Mouse (Mus musculus) stomach, embryonic 14.5 days (tissue): ENCODE results near the gene Ppp1r2. TPM values are rescaled to one million over a fixed set of nuclear protein-coding genes. Genes with fewer than 3 reads are reported as not detected.
"Not testable (repeated sequence)": the region's sequence is repeated elsewhere in the genome, so short reads cannot be mapped to it uniquely, and the experiment has no call there.

Experiments used
- ATAC-seq: fragments of 200-750 bp; cut with Nextera tagmentation; 2 replicates; pipeline ENCODE4 v1.8.0; 2017; ENCODE audit warnings: low read depth, moderate TSS enrichment; ENCODE audit not compliant: insufficient number of reproducible peaks, insufficient read depth, low FRiP score
- H3K27ac ChIP-seq: fragments of 300-500 bp; sonication (generic); 2 replicates; pipeline ENCODE4 v1.5.1; 2014; ENCODE audit warnings: mild to moderate bottlenecking, low read length, moderate library complexity, mixed read lengths
- H3K27me3 ChIP-seq: fragments of 300-500 bp; sonication (generic); 2 replicates; pipeline ENCODE4 v1.6.1; 2014; ENCODE audit warnings: low read length, control low read depth, mixed read lengths; ENCODE audit not compliant: control insufficient read depth, insufficient read depth
- H3K36me3 ChIP-seq: fragments of 300-500 bp; sonication (generic); 2 replicates; pipeline ENCODE4 v1.6.1; 2014; ENCODE audit warnings: mild to moderate bottlenecking, control low read depth, low read length, moderate library complexity, mixed read lengths; ENCODE audit not compliant: control insufficient read depth, insufficient read depth
- H3K4me1 ChIP-seq: fragments of 300-500 bp; sonication (generic); 2 replicates; pipeline ENCODE4 v1.6.1; 2014; ENCODE audit warnings: low read length, control low read depth, mixed read lengths; ENCODE audit not compliant: control insufficient read depth, insufficient read depth
- H3K4me2 ChIP-seq: fragments of 300-500 bp; sonication (generic); replicated peaks from 2 replicates; pipeline ENCODE4 v1.6.1; 2014; ENCODE audit warnings: low read depth, low read length, control low read depth
- H3K4me3 ChIP-seq: fragments of 300-500 bp; sonication (generic); 2 replicates; pipeline ENCODE4 v1.5.1; 2014; ENCODE audit warnings: low read depth, low read length, control low read depth
- H3K9ac ChIP-seq: fragments of 300-500 bp; sonication (generic); replicated peaks from 2 replicates; pipeline ENCODE4 v1.6.1; 2014; ENCODE audit warnings: low read depth, mild to moderate bottlenecking, control low read depth, low read length, moderate library complexity, mixed read lengths
- H3K9me3 ChIP-seq: fragments of 300-500 bp; sonication (generic); 2 replicates; pipeline ENCODE4 v1.6.1; 2016; ENCODE audit warnings: low read depth, low read length, control low read depth; ENCODE audit not compliant: control insufficient read depth
- WGBS: fragments of 180-500 bp; shearing (Covaris S2); extraction: QIAGEN DNeasy Blood & Tissue Kit; methylation state at CpG from one replicate; pipeline ENCODE4 v1.1.7; 2014; 5-methylcytosine and 5-hydroxymethylcytosine counted together
- polyA plus RNA-seq: library from polyadenylated mRNA; unstranded; fragments of >200 nt; fragmentation: Nextera tagmentation; extraction: Ambion mirVana; gene quantifications from 2 replicates; pipeline ENCODE4 v1.2.1, GENCODE M21; 2014

Gene Ppp1r2
- 86.0 and 90.8 TPM in 2 replicates for polyA plus RNA-seq

- H3K27ac ChIP-seq = peak within 1 kb of the TSS; percentile 80
- no peaks in the 10 kb centered on the region for H3K9me3 ChIP-seq
- H3K27me3 ChIP-seq = no peaks in the 10 kb centered on the region
- no peaks in the 10 kb centered on the region for H3K36me3 ChIP-seq
- peak; percentile 95 for ATAC-seq
- H3K9ac ChIP-seq = peak within 1 kb of the TSS; percentile 80
- WGBS = under 1% methylated on average over 79 of the region's 83 CpGs
- H3K4me2 ChIP-seq = peak within 1 kb of the TSS; percentile 45
- H3K4me3 ChIP-seq = peak within 1 kb of the TSS; percentile 93
- H3K4me1 ChIP-seq = peaks cover 17% of the 10 kb centered on the region
Observed at GRCm38 (mm10) chr16:31274674-31275460, at the start of gene Ppp1r2. Gene Ppp1r2 (minus strand): TSS chr16:31275277.

- H3K9ac ChIP-seq = no peak overlapping the region
- no peak for ATAC-seq
- H3K4me2 ChIP-seq = no peak overlapping the region
- no peaks in the 10 kb centered on the region for H3K9me3 ChIP-seq
- H3K27ac ChIP-seq = no peak overlapping the region
- 62% methylated on average over 4 of the region's 4 CpGs for WGBS
- H3K4me1 ChIP-seq = no peaks in the 10 kb centered on the region
- H3K36me3 ChIP-seq = no peaks in the 10 kb centered on the region
- no peak overlapping the region for H3K4me3 ChIP-seq
- no peaks in the 10 kb centered on the region for H3K27me3 ChIP-seq
Observed at GRCm38 (mm10) chr16:31321501-31321900, 46.4 kb upstream of the Ppp1r2 start.

GRCm38 (mm10) chr16:31320954-31321353 is 45.9 kb upstream of the Ppp1r2 start:
- Histone ChIP-seq H3K4me3 (no peak overlapping the region), H3K4me2 (no peak overlapping the region), H3K27ac (no peak overlapping the region), H3K4me1 (no peaks in the 10 kb centered on the region), H3K27me3 (no peaks in the 10 kb centered on the region), H3K36me3 (no peaks in the 10 kb centered on the region), H3K9ac (no peak overlapping the region), H3K9me3 (no peaks in the 10 kb centered on the region)
- WGBS = 81% methylated on average over 7 of the region's 7 CpGs
- ATAC-seq = no peak

DNA sequence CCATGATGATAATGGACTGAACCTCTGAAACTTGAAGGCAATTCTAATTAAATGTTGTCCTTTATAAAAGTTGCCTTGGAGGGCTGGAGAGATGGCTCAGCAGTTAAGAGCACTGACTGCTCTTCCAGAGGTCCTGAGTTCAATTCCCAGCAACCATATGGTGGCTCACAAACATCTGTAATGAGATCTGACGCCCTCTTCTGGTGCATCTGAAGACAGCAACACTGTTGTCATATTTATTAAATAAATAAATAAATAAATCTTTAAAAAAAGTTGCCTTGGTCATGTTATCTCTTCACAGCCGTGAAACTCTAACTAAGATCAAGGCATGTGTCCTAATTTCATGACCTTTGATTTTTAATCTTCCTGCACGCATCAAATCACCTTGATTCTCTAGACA is 44.6 kb upstream of the Ppp1r2 start:
- not testable (repeated sequence) for H3K36me3 ChIP-seq, H3K4me1 ChIP-seq, H3K4me3 ChIP-seq, H3K27ac ChIP-seq, H3K9ac ChIP-seq, H3K4me2 ChIP-seq, H3K9me3 ChIP-seq, H3K27me3 ChIP-seq, ATAC-seq
- 70% methylated on average over 3 of the region's 3 CpGs for WGBS

GRCm38 (mm10) chr16:31319316-31319715 is 44.2 kb upstream of the Ppp1r2 start:
- ATAC-seq = no peak
- no peaks in the 10 kb centered on the region for H3K9me3 ChIP-seq
- H3K4me2 ChIP-seq = no peak overlapping the region
- no peaks in the 10 kb centered on the region for H3K4me1 ChIP-seq
- H3K27ac ChIP-seq = no peak overlapping the region
- 50% methylated on average over 4 of the region's 4 CpGs for WGBS
- no peaks in the 10 kb centered on the region for H3K36me3 ChIP-seq
- H3K27me3 ChIP-seq = no peaks in the 10 kb centered on the region
- no peak overlapping the region for H3K9ac ChIP-seq
- no peak overlapping the region for H3K4me3 ChIP-seq

DNA sequence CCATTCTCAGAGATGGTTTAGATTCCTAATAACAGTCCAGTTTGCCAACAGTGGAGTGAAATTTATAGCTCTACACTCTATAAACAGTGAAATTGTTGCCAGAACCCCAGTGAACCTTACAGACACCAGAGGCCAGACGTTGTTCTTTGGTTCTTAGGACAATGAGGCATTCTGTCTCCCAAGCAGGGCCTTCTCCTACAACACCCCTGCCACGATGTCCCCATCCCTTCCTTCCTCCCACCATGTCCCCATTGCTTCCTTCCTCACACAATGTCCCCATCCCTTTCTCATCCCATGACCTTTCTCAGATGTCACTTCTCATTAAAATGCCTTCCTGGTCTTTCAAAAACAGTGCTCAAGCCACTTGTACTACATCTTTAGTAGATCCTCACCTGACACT is 43.3 kb upstream of the Ppp1r2 start:
- H3K27ac ChIP-seq = no peak overlapping the region
- no peaks in the 10 kb centered on the region for H3K9me3 ChIP-seq
- no peaks in the 10 kb centered on the region for H3K27me3 ChIP-seq
- H3K9ac ChIP-seq = no peak overlapping the region
- no peak overlapping the region for H3K4me2 ChIP-seq
- H3K4me3 ChIP-seq = no peak overlapping the region
- WGBS = 55% methylated on average over 2 of the region's 2 CpGs
- no peaks in the 10 kb centered on the region for H3K36me3 ChIP-seq
- no peak for ATAC-seq
- H3K4me1 ChIP-seq = no peaks in the 10 kb centered on the region

DNA sequence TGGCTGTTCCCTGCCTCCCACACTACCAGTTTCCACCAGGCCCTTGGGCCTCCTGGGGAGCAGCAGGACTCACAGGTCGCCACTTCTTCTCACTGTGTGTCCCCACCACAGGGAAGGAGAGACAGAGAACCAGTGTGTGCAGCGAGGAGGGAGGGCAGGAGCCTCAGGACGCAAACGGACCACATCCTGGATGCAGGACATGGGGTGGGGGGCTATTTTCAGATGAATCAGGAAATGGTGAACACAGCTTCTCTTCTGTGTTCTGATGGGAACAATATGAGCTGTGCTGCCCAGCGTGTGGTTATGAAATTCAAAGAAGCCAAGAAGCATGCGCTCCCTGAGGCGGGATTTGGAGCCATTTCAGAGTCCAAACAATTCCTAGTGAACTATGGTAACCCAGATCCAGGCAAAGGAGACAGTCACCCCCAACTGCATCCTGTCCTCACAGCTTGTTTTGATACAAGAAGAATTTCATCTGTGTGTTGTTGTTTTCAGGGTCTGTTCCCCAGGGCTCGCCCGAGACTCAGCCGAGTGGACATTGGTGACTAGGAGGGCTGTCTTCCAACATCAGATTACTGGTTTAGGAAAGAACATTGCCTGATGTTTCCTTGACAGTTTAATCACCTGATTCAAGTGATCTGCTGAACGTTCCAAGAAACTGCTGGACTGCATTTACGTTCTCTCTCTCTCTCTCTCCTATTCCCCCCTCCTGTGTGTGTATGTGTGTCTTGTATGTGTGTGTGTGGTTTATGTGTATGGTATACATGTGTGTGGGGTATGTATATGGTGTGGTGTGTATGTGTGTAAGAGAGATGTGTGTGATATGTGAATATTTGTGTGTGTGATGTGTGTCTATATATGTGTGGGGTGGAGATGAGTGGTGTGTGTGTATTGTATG is 41.4 kb upstream of the Ppp1r2 start:
- 56% methylated on average over 12 of the region's 12 CpGs for WGBS
- not testable (repeated sequence) for H3K36me3 ChIP-seq, H3K27me3 ChIP-seq, ATAC-seq, H3K9me3 ChIP-seq, H3K4me3 ChIP-seq, H3K9ac ChIP-seq, H3K4me1 ChIP-seq, H3K4me2 ChIP-seq
- H3K27ac ChIP-seq = 0 out of 2 replicates have a peak overlapping the region, but pooled peaks have one; percentile 11

- Histone ChIP-seq H3K9me3 (no peaks in the 10 kb centered on the region), H3K36me3 (no peaks in the 10 kb centered on the region), H3K4me1 (no peaks in the 10 kb centered on the region), H3K27me3 (no peaks in the 10 kb centered on the region), H3K27ac (no peak overlapping the region), H3K4me3 (no peak overlapping the region), H3K9ac (no peak overlapping the region), H3K4me2 (no peak overlapping the region)
- 78% methylated on average over 4 of the region's 4 CpGs for WGBS
- ATAC-seq = no peak
Observed at GRCm38 (mm10) chr16:31315294-31315693, 40.2 kb upstream of the Ppp1r2 start.
